ENCODE assay signal across 8 mouse cellular contexts in genomic region chr5:137009988-137010387, GRCm38 (mm10). TPM values are rescaled to one million over a fixed set of nuclear protein-coding genes. Genes with fewer than 3 reads are reported as not detected.
DNase-seq lines count a peak whose midpoint lies in the region; ATAC-seq and TF ChIP-seq lines count a peak whose summit lies in the region.
"Had no signal": no experiment of that assay in that cellular context is flagged by ENCODE, and none has a peak within 500 bp of the region (broad histone marks: within the 10 kb centered on the region; RNA-seq: fewer than 3 reads in every experiment).

No protein-coding gene starts in this region.

- H3K36me3 ChIP-seq in hindbrain, embryonic 14.5 days (replicated peaks; ENCODE audit: control insufficient read depth, insufficient read depth) = no peaks in the 10 kb centered on the region
- no peaks in the 10 kb centered on the region for H3K36me3 ChIP-seq in hindbrain, embryonic 12.5 days
- H3K36me3 ChIP-seq in small intestine, adult 2 months (ENCODE audit: control insufficient read depth, insufficient read depth, low read length) = no peaks in the 10 kb centered on the region
- H3K36me3 ChIP-seq: limb, embryonic 13.5 days had no signal

- no peaks in the 10 kb centered on the region for H3K9me3 ChIP-seq in hindbrain, embryonic 14.5 days (ENCODE audit: control insufficient read depth, low read length)
- no peaks in the 10 kb centered on the region for H3K9me3 ChIP-seq in hindbrain, embryonic 12.5 days (replicated peaks)
- H3K9me3 ChIP-seq: limb, embryonic 13.5 days had no signal

- no peak for TF ChIP-seq POLR2A in small intestine, adult 2 months (IDR thresholded peaks at IDR 0.05; ENCODE audit: low read depth, low read length)

- TF ChIP-seq CTCF in small intestine, adult 2 months (IDR thresholded peaks at IDR 0.05; ENCODE audit: extremely low read depth, insufficient read length, insufficient replicate concordance, low read depth, low read length) = peak; percentile 55; the same call in 1 of the 2 replicates

- no peak overlapping the region for H3K9ac ChIP-seq in hindbrain, embryonic 14.5 days
- no peak overlapping the region for H3K9ac ChIP-seq in hindbrain, embryonic 12.5 days
- H3K9ac ChIP-seq: limb, embryonic 13.5 days had no signal

- ATAC-seq in hindbrain, embryonic 14.5 days (ENCODE audit: low FRiP score) = no peak
- ATAC-seq in hindbrain, embryonic 12.5 days (ENCODE audit: low FRiP score) = no peak

- H3K4me2 ChIP-seq in hindbrain, embryonic 14.5 days (replicated peaks) = no peak overlapping the region
- no peak overlapping the region for H3K4me2 ChIP-seq in hindbrain, embryonic 12.5 days (replicated peaks)
- H3K4me2 ChIP-seq: limb, embryonic 13.5 days had no signal

- no peak overlapping the region for H3K4me3 ChIP-seq in hindbrain, embryonic 14.5 days (replicated peaks; ENCODE audit: low read length)
- no peak overlapping the region for H3K4me3 ChIP-seq in hindbrain, embryonic 12.5 days
- no peak overlapping the region for H3K4me3 ChIP-seq in small intestine, adult 2 months (ENCODE audit: low read depth, low read length)
- H3K4me3 ChIP-seq: limb, embryonic 13.5 days had no signal

- peak; percentile 70 for DNase-seq in hindbrain, embryonic 14.5 days (ENCODE audit: low spot score)
- DNase-seq in urinary bladder, postnatal 25 days (ENCODE audit: low spot score) = peak; percentile 40
- DNase-seq in urinary bladder, postnatal 4 days (ENCODE audit: low spot score in 2 of 2) = no peak
- DNase-seq in adrenal gland, postnatal 25 days = peak; percentile 58
- DNase-seq in kidney, postnatal 4 days = peak; percentile 78 to 82

- no peaks in the 10 kb centered on the region for H3K4me1 ChIP-seq in hindbrain, embryonic 14.5 days (replicated peaks; ENCODE audit: control insufficient read depth, insufficient read depth, low read length)
- H3K4me1 ChIP-seq in hindbrain, embryonic 12.5 days = no peaks in the 10 kb centered on the region
- no peaks in the 10 kb centered on the region for H3K4me1 ChIP-seq in small intestine, adult 2 months (ENCODE audit: control insufficient read depth, insufficient read depth, insufficient read length, low read length)
- H3K4me1 ChIP-seq: limb, embryonic 13.5 days had no signal

- no peaks in the 10 kb centered on the region for H3K27me3 ChIP-seq in hindbrain, embryonic 14.5 days (ENCODE audit: control insufficient read depth, insufficient read depth, low read length)
- H3K27me3 ChIP-seq in hindbrain, embryonic 12.5 days = no peaks in the 10 kb centered on the region
- H3K27me3 ChIP-seq in small intestine, adult 2 months (ENCODE audit: control insufficient read depth, insufficient read depth, low read length) = no peaks in the 10 kb centered on the region; the same call in 1 of the 2 replicates
- H3K27me3 ChIP-seq: limb, embryonic 13.5 days had no signal

- 31% methylated on average over 3 of the region's 3 CpGs for WGBS in hindbrain, embryonic 14.5 days
- 46% methylated on average over 3 of the region's 3 CpGs for WGBS in hindbrain, embryonic 12.5 days
- 24% methylated on average over 3 of the region's 3 CpGs for WGBS in small intestine, adult 2 months

- no peak overlapping the region for H3K27ac ChIP-seq in hindbrain, embryonic 14.5 days
- no peak overlapping the region for H3K27ac ChIP-seq in hindbrain, embryonic 12.5 days
- no peak overlapping the region for H3K27ac ChIP-seq in small intestine, adult 2 months (ENCODE audit: insufficient read depth, low read depth, low read length)
- H3K27ac ChIP-seq: limb, embryonic 13.5 days had no signal

RNA-seq across cellular contexts. Expression of gene Vgf, which starts 16.2 kb away (rescaled TPM):
- 7.0 and 9.7 TPM in 2 replicates for polyA plus RNA-seq in hindbrain, embryonic 14.5 days (2014; fragmentation: Nextera tagmentation; extraction: Ambion mirVana)
- 1.4 and 2.1 TPM in 2 replicates for polyA plus RNA-seq in hindbrain, embryonic 12.5 days (2016; fragmentation: Nextera tagmentation; extraction: Ambion mirVana)
- 7.4 and 11.0 TPM in 2 replicates for total RNA-seq in adrenal gland, postnatal 25 days (2021)
- polyA plus RNA-seq in small intestine, adult 2 months (2012; rRNA removed) = 0.48 and 0.99 TPM in 2 replicates

RNA-seq across cellular contexts. Expression of gene Znhit1, which starts 22.2 kb away (rescaled TPM):
- polyA plus RNA-seq in hindbrain, embryonic 14.5 days (2014; fragmentation: Nextera tagmentation; extraction: Ambion mirVana) = 116 and 121 TPM in 2 replicates
- 101 and 103 TPM in 2 replicates for polyA plus RNA-seq in hindbrain, embryonic 12.5 days (2016; fragmentation: Nextera tagmentation; extraction: Ambion mirVana)
- total RNA-seq in adrenal gland, postnatal 25 days (2021) = 74.8 and 85.9 TPM in 2 replicates
- 47.6 and 92.2 TPM in 2 replicates for polyA plus RNA-seq in small intestine, adult 2 months (2012; rRNA removed)

RNA-seq across cellular contexts. Expression of gene Plod3, which starts 23.2 kb away (rescaled TPM):
- polyA plus RNA-seq in hindbrain, embryonic 14.5 days (2014; fragmentation: Nextera tagmentation; extraction: Ambion mirVana) = 30.1 and 30.7 TPM in 2 replicates
- polyA plus RNA-seq in hindbrain, embryonic 12.5 days (2016; fragmentation: Nextera tagmentation; extraction: Ambion mirVana) = 43.3 and 44.7 TPM in 2 replicates
- 66.7 and 90.3 TPM in 2 replicates for total RNA-seq in adrenal gland, postnatal 25 days (2021)
- 17.1 and 21.6 TPM in 2 replicates for polyA plus RNA-seq in small intestine, adult 2 months (2012; rRNA removed)

RNA-seq across cellular contexts. Expression of gene Ap1s1, which starts 35.9 kb away (rescaled TPM):
- polyA plus RNA-seq in hindbrain, embryonic 14.5 days (2014; fragmentation: Nextera tagmentation; extraction: Ambion mirVana) = 192 and 201 TPM in 2 replicates
- 183 and 186 TPM in 2 replicates for polyA plus RNA-seq in hindbrain, embryonic 12.5 days (2016; fragmentation: Nextera tagmentation; extraction: Ambion mirVana)
- 97.4 and 117 TPM in 2 replicates for total RNA-seq in adrenal gland, postnatal 25 days (2021)
- polyA plus RNA-seq in small intestine, adult 2 months (2012; rRNA removed) = 27.3 and 52.7 TPM in 2 replicates

RNA-seq across cellular contexts. Expression of gene Cldn15, which starts 43.6 kb away (rescaled TPM):
- 0.13 TPM in 1 of 2 replicates, not detected in the other for polyA plus RNA-seq in hindbrain, embryonic 14.5 days (2014; fragmentation: Nextera tagmentation; extraction: Ambion mirVana)
- polyA plus RNA-seq in hindbrain, embryonic 12.5 days (2016; fragmentation: Nextera tagmentation; extraction: Ambion mirVana) = 0.25 and 0.28 TPM in 2 replicates
- 8.8 and 9.4 TPM in 2 replicates for total RNA-seq in adrenal gland, postnatal 25 days (2021)
- 313 and 657 TPM in 2 replicates for polyA plus RNA-seq in small intestine, adult 2 months (2012; rRNA removed)

Comparison
In these comparisons a context has a peak if more than half of its experiments do, and no peak if none do; other contexts are left out.
1. DNase-seq: peak in hindbrain, embryonic 14.5 days (single experiment), urinary bladder, postnatal 25 days (single experiment), adrenal gland, postnatal 25 days (single experiment) and kidney, postnatal 4 days (2 of 2); none in urinary bladder, postnatal 4 days (0 of 2).